Mouse (Mus musculus): Measurements from ENCODE around the gene Pigf. TPM values are rescaled to one million over a fixed set of nuclear protein-coding genes. Genes with fewer than 3 reads are reported as not detected.
A peak's percentile ranks its signal among the peaks of the same experiment; 100 is the strongest.

Pigf gene
- total RNA-seq, 2 experiments from 2014 or later, result 16.5 to 19.1 TPM

DNA sequence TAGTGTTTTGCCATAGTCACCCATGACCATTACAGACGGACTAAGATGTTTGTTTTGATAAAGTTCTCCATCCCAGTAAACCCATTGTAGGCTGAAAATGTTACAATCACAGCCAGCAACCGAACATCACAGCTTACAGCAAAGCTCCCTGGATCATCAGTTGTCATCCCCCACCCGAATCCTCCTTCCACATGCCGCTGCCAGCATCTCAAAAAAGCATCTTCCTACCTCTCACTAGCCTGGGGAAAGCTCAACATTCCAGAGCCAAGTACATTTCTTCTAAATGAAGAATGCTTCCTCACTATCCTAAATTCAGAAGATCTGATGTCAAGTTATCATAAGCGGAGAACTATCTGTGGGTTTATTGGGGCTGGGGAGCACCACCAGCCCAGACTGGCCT, 13.3 kb upstream of the Pigf start:
- peak; percentile 20 to 86 for DNase-seq (ENCODE audit: low spot score in 2 of 2)
- intact Hi-C loops (cut with DNase I), result no loop called here

DNA sequence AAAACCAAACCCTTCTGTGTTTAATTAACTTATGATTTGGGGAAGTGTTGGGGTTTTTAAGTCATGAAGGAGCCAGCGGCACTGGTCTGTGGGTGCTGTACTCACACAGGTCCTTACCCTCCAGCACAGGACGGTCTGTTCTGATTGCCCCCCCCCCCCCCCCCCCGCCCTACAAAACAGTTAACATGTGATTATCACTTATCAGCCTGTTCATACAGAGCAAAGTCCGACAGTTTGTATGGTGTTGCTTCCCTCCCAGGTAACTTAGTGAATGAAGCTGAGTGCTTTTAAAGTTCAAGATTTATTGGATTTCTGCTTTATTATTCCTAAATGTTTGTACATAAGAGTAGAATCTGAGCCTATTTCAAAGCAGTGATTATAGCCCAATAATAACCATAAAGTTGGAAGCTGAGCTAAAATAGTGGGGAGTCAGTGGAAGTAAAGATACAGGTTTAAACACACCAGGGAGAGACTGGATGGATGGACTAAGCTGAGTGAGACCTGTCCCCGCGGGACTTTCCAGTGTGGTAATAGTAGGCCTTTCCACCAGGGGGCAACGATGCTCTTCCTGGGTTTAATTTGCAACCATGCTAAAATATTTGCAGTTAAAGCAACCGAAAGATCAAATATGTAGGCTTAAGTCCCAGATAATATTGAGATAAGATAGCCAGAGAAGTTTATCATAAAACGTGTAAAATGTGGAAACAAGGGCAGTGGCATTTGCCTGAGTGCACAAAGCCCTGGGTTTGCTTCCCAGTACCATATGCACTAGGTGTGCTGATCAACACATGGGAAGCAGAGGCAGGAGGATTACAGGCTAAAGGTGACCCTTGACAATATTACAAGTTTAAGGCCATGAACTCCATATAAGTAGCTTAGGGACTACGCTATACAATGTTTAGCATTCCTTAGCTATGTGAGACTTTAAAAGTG, 11.2 kb upstream of the Pigf start:
- no peak for DNase-seq (ENCODE audit: low spot score in 2 of 2)
- intact Hi-C loops (cut with DNase I), result loop anchor here (1.0 kb wide), 1 partner anchor 213 kb away; no protein-coding TSS in a partner anchor

DNA sequence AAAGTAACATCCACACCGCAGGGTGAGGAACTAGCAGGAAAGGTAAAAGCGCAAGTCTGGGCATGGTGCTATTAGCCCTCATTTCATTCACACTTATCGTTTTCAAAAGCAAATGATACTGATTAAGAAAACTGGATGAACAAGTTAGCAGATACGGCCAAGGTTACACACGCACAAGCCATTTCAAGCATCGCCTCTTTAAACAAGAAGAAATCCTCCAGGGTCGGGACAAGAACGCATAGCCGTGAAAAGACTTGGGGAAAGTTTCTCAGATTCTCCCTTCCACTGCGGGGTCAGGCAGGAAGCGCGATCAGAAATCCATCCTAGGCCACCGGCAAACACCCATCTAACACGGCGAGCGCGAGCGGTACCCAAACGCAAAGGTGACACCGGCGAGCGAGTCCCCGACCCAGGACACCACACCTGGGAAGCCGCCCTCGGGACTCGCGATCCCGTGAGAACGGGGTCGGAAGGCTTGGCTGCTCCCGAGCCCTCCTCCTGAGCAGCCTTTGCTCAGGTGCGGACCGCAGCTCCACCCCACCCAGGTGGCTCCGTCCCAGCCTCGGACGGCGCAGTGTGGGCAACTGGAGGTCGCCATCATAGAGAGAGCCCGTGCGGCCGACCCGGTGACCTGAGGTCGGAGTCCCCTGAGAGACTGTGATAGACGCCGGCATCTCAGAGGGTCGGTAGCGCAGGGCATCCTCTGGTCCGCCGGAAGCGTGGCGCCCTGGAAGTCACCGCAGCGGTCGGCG, 539 bp downstream of the Pigf start:
- DNase-seq (ENCODE audit: low spot score in 2 of 2), result no peak
- intact Hi-C loops (cut with DNase I), result loop anchor here (5.0 kb wide), 1 partner anchor 62 kb away; the partner anchor contains the start of gene Rhoq

DNA sequence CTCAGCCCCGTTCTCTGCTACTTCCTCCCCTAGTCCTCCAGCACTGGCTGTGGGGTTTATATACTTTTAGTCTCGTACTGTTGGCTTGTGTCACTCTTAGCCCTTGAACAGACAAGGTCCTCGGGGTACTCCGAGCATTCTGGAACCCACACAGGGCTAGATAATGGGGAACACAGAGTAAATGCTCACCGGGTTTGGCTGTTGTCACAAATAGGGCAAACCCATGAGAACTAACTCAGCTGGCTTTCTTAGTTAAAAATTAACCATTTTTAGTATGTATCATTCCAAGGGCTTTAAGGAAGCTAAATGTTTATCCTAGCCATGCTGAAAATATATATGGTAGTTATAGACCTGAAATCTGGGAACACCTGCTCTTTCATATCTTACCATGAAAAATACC, 5.5 kb downstream of the Pigf start:
- no peak for DNase-seq (ENCODE audit: low spot score in 2 of 2)
- intact Hi-C loops (cut with DNase I), result no loop called here

DNA sequence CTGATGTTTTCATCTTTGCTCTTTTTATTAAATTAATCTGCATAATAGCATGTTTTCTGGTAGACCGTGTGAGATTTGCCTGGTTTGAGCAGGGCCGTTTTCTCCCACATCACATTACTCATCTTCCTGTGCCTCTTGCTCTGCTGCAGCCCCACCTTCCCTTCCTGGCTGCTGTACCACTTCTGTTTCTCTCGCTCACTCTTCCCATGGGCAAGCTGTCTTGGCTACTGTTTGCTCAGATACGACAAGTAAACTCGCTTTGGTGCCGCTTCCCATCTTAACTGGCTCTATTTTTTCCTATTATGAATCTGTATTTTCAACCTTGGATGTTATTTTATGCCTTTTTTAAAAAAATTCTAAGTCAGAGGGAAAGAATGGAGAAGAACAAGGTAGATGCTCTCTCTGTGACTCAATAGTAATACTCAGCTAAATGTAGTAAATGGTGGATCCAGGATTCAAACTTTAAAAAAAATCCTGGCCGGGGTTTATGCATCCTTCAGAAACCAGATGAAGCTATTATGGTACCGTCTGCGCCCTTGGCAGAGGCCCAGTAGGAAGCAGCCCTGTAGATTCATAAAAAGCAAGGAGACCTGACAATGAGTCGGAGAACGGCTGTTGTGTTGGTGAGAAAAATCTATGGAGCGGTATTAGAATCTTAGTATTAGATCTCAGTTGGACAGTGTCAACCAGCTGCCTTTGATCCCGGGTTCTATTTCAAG, 13.7 kb downstream of the Pigf start:
- DNase-seq (ENCODE audit: low spot score in 2 of 2), result peak; percentile 58 to 88
- intact Hi-C loops (cut with DNase I), result no loop called here

DNA sequence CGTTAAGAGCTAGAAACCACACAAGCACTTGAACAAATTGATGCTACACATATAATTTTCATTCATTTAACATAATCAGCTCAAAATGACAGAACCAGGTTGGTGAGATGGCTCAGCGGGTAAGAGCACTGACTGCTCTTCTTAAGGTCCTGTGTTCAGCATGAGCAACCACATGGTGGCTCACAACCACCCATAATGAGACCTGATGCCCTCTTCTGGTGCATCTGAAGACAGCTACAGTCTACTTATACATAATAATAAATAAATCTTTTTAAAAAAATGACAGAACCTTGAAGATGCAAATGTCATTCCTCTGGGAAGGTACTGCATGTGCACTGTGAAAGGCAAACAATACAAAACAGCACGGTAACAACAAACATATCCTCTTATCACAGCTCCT, 16.3 kb downstream of the Pigf start:
- DNase-seq (ENCODE audit: low spot score in 2 of 2), result no peak
- intact Hi-C loops (cut with DNase I), result no loop called here

DNA sequence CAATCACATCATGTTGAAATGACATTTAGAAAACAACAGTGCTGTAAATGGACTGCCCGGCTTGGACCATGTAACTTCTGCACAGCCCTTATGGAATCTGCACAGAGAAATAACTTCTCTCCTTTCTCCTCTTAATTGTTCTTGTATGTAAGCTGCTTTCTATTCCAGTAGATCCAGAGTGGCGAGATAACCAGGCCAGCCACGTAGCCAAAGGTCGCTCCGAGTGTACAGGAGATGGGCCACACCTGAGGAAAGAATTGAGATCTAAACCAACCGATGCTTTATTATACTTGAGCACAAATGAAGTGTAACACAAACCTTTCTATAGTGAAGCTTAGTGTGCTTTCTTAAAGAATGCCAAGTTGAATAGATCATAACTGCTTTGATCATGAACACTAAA, 27.9 kb downstream of the Pigf start:
- DNase-seq (ENCODE audit: low spot score in 2 of 2), result no peak
- intact Hi-C loops (cut with DNase I), result no loop called here

DNA sequence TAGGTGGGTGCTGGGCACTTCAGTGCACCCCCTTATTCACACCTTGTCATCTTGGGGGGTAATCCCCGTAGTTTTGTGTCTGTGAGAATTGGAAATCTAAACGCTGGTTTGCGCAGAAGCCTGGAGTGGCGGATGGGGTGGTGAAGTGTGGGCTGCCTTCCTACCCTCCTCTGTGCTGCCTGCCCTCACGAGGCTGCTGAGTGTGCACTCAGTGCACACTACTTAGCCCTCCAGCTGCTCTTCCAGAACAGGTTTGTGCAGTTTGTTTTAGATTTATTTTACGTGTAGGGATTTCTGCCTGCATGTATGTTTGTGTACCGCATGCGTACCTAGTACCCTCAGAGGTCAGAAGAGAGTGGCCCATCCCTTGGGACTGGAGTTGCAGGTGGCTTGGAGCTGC, 33.9 kb downstream of the Pigf start:
- no peak for DNase-seq (ENCODE audit: low spot score in 2 of 2)
- intact Hi-C loops (cut with DNase I), result no loop called here

DNA sequence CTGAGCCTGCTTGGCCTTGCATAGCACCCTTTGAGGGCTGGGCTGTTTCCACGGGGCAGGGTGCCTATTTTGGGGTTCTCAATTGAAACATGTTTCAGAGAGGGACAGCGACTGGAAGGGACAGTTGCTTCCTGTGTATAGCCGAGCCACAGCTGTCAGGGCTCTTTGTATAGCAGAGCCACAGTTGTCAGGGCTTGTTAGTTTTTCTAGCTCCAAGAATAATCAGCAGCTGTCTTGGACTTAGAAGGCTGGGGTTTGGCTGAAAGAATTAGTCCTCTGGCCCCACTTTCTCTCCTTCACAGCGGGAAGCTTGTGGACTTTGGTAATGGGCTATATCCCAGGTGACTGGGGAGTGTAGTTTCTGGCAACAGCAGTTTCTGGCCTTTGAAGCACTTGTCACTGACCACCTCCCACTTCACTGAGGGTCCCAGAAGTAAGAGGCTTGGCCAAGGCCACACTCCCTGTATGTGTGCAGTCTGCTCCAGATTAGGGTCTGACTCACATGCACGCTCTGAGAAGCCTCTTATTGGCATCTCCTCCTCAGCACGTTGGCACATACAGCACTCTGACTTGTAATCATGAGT, 36.5 kb downstream of the Pigf start:
- intact Hi-C loops (cut with DNase I), result no loop called here
- no peak for DNase-seq (ENCODE audit: low spot score in 2 of 2)

DNA sequence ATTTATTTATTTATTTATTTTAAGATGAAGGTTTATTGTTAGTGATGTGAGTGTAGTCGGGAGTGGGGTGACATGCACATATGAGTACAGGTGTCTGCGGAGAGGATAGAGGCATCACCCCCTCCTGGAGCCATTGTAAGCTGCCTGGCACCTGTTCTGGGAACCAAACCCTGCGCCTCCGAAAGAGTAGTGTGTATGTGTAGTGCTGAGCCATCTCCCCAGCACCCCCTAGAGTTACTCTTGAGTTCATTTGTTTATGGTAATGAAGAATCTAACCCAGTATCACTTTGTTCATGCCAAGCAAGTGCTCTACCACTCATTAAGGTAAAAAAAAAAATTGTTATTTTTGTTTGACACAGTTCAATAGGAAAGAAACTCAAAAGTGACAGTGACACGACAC, 37.0 kb downstream of the Pigf start:
- intact Hi-C loops (cut with DNase I), result no loop called here
- DNase-seq (ENCODE audit: low spot score in 2 of 2), result no peak

DNA sequence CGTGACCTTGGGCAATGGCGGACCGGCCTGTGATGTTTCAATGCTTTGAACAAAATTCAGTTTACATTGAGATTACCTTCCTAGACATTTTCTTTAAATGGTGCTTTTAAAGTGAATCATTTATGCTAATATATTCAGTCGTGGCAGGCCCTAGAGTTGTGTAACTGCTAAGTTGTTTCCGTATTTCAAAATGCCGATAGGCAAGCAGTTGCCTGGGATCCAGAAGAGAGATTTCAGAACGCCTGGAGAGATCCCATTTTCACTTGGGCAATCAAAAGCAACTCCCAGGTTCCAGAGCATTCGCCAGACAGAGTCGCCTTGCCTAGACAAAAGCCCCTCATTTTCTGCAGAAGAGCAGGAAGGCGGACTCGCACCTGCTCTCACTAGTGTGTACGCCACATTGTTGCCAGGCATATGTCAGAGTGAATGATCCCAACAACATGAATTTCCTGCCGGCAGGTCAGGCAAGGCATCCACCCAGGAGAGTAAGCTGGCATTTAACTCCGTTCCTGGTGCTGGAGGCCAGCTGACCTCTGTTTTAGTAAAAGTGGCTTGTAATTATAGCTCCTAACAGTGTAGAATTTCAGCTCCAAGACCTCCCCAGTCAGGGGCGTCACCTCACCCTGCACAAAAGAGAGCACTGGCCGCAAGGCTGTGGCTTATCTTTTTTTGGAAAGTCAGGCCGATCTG, 38.6 kb downstream of the Pigf start:
- intact Hi-C loops (cut with DNase I), result no loop called here
- no peak for DNase-seq (ENCODE audit: low spot score in 2 of 2)

DNA sequence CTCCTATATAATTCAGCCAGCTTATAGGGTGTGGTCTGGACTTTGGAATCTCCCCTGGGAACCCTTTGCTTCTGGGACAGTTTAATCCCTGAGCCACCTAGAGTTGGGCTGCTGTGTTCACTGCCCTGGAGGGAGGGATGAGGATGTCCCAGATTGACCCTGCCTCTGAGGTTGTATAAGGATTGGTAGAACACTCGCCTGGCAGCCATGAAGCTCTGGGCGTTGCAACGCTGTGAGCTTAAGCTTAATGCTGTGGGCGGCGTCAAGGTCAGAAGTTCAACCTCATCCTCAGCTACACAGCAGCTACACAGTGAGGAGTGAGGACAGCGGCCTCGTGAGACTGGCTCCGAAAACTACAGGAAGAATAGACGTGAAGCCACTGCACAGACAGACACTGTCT, 42.7 kb downstream of the Pigf start:
- intact Hi-C loops (cut with DNase I), result no loop called here
- no peak for DNase-seq (ENCODE audit: low spot score in 2 of 2)

DNA sequence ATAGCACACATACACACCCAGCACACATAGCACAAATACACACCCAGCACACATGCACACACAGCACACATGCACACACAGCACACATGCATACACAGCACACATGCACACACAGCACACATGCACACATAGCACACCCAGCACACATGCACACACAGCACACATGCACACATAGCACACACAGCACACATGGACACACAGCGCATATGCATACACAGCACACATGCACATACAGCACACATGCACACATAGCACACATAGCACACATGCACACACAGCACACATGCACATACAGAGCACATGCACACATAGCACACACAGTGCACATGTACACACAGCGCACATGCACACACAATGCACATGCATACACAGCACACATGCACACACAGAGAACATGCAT, 43.5 kb downstream of the Pigf start:
- no peak for DNase-seq (ENCODE audit: low spot score in 2 of 2)
- intact Hi-C loops (cut with DNase I), result no loop called here

DNA sequence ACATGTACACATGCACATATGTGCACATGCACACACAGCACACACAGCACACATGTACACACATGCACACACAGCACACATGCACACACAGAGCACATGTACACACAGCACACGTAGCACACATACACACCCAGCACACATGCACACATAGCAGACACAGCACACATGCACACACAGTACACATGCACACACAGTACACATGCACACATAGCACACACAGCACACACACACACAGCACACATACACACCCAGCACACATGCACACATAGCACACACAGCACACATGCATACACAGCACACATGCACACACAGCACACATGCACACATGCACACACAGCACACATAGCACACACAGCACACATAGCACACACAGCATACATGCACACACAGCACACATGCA, 44.0 kb downstream of the Pigf start:
- DNase-seq (ENCODE audit: low spot score in 2 of 2), result no peak
- intact Hi-C loops (cut with DNase I), result no loop called here

DNA sequence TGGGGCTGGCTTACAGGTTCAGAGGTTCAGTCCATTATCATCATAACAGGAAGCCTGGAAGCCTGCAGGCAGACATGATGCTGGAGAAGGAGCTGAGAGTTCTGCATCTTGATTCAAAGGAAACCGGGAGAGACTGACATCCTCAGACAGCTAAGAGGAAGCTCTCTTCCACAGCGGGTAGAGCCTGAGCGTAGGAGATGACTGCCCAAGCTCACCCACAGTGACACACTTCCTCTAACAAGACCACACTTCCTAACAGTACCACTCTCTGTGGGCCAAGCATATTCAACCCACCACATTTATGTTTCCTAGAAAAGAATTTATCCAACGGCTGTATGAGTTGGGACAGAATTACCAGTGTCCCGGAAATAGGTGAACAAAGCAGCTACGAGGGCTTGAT, 46.7 kb downstream of the Pigf start:
- intact Hi-C loops (cut with DNase I), result no loop called here
- no peak for DNase-seq (ENCODE audit: low spot score in 2 of 2)

DNA sequence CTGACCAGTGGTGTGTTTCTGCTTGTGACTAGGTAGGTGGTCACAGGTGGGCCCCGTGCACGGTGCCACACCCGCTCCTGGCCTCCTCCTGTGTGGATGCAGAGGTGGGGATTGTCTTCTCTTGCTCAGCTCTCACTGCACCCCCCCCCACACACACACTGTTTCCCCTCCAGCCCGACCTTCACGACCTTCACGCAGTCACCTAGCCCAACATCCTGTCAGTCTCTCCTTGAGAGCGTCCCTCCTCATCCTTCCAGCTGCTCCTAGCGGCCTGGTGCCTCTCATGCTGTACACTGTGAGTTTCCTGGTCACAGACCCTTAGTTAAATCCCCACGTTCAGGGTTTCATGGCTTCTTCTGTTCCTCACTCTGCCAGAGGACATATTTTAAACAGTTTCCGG, 48.8 kb downstream of the Pigf start:
- intact Hi-C loops (cut with DNase I), result no loop called here
- no peak for DNase-seq (ENCODE audit: low spot score in 2 of 2)

DNA sequence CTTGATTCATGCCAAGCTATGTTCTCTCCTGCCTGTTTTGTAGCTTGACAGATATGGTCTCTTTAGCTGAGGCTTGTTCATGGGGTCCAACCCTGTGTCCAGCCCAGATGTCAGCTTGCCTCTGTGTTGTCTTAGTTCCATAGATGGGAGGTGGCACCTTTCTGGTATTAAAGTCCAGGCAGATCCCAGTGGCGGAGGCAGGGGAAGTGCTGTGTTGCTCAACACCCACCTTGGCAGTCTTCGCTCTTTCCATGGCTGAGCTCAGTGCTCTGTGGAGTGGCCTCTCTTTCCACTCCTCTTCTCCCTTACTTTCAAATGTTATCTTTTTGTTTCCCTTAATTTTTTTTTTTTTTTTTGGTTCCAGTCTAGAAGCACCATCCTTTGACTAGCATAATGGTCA, 52.1 kb downstream of the Pigf start:
- DNase-seq (ENCODE audit: low spot score in 2 of 2), result no peak
- intact Hi-C loops (cut with DNase I), result no loop called here

DNA sequence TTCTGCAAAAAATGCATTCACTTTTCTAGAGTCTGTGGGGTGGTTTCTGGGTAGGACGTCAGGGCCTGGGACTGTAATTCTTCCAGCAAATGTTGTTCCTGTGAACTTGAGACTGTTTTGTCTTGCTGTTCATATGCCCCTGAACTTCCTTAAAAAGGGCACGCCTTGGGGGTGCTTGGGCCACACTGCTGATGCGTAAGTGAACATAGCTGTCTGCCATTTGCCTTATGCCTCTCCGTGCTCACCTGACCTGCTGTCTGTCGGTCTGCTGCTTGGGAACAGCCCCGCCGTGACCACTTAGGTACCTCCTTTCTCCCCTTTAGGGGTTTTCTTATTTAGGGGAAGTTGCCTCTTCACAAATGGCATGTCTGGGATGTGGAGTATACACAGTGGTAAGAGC, 53.3 kb downstream of the Pigf start:
- intact Hi-C loops (cut with DNase I), result no loop called here
- no peak for DNase-seq (ENCODE audit: low spot score in 2 of 2)

DNA sequence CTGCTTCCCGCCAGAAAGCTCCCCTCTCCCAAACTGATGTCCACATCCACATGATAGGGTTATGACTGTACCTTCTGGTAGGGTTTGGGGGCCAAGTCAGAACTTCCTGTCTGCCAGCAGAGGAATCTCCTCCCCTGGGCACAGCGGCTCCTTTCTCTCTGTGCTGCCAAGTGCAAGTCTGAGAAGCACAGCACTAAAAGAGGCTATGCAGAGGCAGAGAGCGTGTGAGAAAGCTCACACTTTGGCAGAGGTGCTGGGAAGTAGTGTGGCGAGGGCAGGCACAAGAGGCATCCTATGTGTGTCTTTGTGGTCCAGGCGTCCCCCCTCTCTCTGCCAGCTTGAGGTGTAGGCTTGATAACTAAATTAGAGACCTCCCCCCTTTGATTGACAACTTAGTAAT, 54.2 kb downstream of the Pigf start:
- DNase-seq (ENCODE audit: low spot score in 2 of 2), result no peak
- intact Hi-C loops (cut with DNase I), result no loop called here
